Mouse (Mus musculus) spleen, postnatal 4 days (tissue): ENCODE measurements around the gene Thap11.
"Not testable (repeated sequence)": the region's sequence is repeated elsewhere in the genome, so short reads cannot be mapped to it uniquely, and the experiment has no call there.

Experiments used
- DNase-seq, 2 experiments: peaks; one replicate each; pipeline ENCODE4 v3.0.0; 2022; ENCODE audit warnings: low spot score in 2 of 2

The Thap11 gene

DNA sequence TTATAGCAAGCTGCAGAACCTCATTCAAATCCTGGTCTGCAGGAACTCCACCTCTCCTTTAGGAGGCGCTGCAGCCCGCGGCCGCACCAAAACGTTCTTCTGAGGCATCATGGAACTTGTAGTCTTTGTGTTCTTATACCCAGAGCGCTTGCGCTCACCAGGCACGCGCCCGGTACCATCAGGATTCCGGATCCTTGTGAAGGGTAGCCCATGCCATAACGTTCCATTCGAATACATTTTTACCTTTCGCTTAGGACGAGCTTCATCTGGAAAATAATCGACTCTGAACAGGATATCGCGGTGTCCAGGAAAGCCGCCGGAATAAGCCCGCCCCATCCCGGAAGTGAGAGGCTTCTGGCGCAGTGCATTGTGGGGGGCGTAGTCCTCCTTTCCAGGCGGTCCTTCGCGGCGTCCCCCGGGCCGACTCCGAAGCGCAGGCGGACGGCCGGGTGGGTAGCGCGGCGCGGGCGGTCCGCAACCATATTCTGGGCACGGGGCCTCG, at the start of gene Thap11:
Gene Thap11, plus strand, starts transcription at position 418 of the 502 bp plus-strand sequence.
- peak; percentile 92 to 95 for DNase-seq

DNA sequence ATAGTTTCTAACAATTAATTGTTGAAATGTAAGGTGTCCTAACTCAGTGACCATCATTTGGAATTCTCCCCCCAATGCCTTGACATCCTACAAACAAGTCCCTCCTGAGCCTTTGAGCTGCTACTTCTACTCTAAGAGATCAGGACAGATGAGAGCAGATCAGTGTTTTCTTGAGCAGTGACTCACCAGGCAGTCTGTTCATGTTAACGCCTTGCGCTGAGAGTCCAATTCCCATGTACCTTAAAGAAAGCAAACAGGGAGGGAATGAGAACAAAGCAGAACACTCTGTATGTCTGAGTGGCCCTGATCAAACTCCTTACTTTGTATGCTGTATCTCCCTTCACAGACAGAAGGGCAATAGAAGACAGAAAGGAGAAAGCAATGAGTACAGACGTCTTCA, 49.6 kb upstream of the Thap11 start:
- DNase-seq: no peak

DNA sequence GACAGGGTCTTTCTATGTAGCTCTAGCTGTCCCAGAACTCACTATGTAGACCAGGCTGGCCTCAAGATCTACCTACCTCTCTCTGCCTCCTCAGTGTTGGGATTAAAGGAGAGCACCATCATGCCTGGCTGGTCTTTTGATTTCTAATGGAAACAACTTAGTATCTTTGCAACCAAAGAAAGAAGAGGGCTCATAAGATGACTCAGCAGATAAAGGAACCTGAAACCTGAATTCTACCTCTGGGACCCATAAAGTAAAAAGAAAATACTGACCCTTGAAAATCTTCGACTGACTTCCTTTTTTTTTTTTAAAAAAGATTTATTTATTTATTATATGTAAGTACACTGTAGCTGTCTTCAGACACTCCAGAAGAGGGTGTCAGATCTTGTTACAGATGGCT, 49.0 kb upstream of the Thap11 start:
- DNase-seq: no peak

DNA sequence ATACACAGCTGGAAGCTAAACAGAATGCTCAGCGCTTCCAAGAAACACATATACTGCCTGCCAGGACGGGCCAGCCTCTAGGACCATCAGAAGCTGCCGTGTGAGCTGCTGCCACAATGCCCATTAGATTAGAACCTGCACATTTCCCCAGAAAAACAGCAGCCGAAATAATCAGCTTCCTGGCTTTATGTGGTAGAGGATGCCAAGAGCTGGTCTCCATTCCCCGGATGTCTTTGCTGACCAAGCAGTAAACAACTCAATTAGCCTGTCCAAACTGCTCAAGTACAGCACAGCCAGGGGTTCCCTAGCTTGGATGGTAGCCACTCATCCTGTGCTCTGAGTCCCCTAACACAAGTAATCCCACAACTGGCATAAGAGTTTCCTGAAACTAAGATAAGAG, 47.2 kb upstream of the Thap11 start:
- DNase-seq: no peak

DNA sequence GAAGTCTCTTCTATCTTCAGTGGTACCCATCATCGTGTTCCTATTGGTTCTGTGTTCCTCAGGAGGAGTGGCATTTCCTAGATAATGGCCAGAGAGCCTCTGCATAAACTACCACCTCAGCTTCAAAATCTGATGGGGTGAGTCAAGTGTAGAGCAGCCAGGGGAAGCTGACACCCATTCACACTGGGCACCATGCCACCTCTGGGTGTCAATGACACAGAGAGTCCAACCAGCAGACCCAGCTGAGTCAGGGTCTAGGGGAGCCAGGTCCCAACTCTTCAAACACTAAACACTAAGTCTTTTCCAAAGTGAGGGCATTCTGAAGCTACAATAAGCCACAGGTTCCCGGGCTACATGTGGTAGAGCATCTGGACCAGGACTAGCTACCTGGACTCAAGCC, 46.5 kb upstream of the Thap11 start:
- no peak for DNase-seq

DNA sequence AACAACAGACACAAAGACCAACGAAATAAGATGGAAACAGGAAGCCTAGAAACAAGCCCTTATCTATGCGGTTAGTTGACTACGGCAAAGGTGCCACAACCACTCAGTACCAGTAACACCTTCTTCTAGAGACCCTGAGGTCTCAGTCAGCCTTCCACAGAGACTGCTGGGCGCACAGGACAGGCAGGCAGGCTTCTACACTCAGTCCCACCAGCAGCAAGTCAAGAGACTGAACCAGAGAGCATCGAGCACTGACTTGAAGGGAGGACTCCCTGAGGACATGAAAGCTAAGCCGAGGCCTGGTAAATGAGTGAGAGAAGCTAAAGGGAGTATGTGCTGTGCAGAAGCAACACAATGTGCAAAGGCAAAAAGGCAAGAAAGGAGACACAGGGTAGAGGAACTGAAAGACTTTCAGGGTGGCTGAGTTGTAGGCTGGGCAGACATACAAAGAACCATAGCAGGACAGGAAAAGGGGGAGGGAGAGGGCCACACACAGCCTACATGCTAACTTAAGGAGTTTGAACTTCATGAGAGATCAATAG, 44.6 kb upstream of the Thap11 start:
- no peak for DNase-seq

DNA sequence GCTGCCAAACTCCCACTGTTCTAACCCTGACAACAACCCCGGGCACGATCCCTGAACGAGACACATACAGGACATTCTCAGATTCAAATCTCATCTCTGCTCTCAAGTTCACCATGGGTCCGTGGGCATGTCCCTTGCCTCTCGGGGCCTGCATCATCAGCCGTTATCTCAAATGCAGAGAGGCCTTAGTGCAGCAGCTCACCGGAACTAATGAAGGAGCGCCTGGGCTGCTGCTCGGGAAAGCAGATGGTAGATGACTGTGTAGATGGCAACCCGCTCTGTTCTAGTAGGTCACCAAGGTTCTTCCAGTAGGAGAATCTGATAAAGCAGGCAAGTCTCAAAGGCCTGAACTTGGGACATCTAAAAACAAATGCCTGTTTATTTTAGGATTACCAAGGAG, 43.9 kb upstream of the Thap11 start:
- DNase-seq: no peak

DNA sequence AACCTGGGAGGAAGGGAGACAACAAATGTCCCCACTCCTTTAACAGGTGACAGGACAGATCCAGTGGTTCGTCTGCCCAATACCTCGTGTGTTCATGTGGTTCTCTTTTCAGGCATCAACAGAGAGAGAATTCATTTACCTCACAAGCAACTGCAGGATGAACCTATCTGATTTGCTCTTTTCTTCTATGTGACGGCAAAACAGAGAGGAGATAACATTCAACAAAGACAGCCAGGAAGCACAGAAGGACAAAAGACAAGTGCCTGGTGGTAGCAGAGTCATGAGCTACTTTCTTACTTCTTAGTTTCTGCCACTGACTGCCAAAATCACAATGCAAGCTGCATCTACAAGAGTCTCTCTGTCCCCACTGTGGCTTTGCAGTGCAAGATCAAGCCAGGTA, 43.4 kb upstream of the Thap11 start:
- DNase-seq: no peak

DNA sequence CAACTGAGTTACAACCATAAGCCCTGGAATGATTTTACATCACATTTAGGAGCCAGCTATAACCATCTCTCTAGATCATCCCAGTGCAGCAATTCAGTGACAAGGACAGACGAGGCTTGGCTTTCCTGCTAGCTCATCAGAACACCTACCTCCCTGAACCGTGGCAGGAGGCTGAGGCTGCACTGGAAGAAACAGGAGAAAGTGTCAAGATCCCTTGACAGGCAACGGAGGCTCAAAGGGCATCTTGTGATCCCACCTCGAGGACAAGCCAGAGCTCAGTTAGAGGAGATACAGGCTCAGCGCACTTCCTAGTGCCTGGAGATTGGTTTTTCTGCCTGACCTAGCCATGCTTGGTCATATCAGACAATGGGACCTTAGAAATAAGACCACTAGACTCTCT, 42.4 kb upstream of the Thap11 start:
- no peak for DNase-seq

DNA sequence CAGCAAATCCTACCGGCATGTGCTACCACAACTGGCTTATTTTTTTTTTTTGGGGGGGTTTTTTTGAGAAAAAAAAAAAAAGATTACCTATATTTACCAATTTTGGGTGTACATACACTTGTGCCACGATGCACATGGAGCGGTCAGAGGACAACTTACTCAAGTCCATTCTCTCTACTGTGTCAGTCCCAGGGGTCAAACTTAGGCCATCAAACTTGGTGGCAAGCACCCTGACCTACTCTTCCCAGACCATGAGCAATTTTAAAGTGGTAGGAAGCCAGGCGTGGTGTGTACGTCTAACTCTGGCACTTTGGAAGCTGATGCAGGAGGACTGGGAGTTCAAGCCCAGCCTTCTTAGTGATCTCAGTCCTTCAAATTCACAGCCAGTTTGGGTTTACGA, 41.7 kb upstream of the Thap11 start:
- no peak for DNase-seq

DNA sequence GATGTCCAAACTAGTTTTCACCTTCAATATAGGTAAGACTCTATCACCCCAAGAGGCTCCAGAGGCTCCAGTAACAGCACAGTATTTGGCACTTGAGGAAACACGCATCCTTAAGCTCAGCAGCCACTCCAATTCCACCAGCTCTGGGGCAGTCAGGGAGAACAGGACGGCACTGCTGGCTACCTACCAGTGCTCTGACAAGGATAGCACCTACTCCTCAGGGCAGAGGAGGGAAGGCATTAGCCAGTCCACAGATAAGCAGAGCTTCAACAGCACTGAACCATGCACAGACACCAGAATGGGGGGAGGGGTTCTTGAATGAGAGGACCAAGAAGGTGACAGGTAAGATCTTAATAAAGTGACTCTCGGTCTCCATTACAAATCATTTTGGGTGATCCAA, 35.3 kb upstream of the Thap11 start:
- DNase-seq: peak in 1 of 2 experiments; percentile 33

DNA sequence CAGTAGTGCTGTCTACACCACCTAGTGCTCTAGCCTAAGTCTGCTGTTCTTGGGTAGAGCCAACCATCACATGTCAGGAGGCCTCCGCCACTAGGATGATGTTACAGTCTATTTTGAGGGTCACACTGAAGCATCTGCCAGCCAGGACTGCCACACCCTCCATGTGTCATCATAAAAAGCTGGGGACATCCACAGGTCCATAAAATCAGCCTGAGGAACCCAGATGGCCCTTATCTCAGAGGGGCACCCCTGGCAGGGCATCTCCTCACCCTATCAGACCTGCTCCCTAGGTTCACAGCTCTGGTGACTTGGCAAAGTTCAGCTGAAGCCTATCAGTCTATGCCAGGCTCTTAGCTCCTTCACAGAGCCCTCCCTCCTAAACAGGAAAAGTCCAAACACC, 34.0 kb upstream of the Thap11 start:
- DNase-seq: peak; percentile 84 to 86

DNA sequence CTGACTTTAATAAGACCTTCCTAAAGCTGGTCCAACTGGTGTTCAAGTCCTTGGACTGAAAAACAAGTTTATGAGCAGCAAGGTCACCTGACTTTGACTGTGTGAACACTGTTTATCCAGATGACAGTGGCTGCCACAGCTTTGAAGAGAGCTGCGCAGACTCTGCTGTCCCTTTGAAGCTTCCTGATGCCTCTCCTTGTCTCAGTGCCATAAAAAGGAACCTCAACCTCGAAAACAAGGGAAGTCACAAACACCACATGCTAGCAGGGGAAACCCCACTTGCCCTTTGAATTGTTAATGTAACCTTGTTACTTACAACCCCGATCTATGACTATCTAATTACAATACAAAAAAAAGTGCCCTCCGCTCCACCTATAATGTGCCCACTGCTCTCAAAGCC, 29.4 kb upstream of the Thap11 start:
- no peak for DNase-seq

DNA sequence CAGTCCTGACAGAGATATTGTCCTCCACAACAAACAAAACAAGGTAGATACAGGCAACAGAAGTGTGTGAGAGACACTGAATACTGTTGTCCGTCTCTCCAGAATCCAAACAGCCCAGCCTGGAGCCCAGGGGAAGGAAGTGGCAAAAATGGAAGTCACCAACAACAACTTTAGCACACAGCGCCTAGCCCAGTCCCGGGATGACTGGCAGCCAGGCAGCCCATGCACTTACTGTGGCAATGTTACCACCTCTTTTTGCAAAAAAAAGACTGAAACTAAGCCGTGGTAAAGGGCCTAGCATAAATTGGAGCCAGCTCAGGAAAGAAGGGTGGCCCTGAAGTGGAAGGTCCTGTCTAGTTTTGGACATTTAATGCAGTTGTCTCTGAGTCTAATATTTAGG, 28.6 kb upstream of the Thap11 start:
- DNase-seq: no peak

DNA sequence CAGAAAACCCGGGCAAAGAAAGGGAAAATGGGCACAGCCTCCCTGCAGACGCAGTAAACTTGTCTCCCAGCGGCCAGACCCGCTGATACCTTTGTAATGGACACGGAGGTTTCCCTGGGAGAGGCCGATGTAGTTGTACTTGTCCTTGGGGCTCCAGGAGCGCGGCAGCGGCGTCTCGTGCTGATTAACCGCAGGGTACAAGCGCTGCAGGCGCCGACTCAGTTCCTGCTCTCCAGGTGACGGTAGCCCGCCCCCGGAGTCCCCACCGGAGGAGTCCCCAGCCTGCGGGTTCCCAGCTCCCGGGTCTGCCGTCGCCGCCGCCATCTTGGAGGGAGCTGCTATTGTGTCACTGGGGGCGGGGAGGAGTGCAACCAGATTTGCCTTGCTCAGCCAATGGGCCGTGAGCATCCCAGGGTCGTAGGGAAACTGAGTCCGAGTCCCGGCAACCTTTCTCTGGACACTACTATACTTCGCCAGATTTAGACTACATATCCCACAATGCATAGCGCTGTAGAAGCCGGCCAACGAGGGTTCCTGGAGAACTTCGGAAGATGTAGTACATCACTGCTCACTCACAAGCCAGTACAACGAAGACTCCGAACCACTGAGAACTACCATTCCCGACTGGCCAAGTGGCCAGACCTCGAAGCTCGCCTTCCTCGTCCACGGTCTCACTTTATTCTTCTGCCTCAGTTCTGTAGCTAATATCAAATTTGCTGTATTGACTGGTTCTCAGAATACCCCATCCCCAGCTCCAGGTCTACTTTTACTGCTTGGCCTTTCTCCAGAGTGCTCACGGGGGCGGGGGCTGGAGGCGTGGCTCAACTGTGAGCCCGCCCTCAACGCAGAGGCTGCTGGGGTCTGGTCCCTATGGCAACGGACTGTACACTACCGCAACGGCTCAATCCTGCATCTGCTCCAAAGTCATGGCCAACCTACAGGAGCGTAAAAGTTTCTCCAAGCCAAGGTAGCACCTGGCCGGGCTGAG, 27.8 kb upstream of the Thap11 start, which contains the start of the genes Ranbp10 and Tsnaxip1:
Gene Ranbp10, minus strand, starts transcription at position 490 of the 988 bp plus-strand sequence.
Gene Tsnaxip1, plus strand, starts transcription at position 871 of the 988 bp plus-strand sequence.
- DNase-seq: peak; percentile 94 to 96

DNA sequence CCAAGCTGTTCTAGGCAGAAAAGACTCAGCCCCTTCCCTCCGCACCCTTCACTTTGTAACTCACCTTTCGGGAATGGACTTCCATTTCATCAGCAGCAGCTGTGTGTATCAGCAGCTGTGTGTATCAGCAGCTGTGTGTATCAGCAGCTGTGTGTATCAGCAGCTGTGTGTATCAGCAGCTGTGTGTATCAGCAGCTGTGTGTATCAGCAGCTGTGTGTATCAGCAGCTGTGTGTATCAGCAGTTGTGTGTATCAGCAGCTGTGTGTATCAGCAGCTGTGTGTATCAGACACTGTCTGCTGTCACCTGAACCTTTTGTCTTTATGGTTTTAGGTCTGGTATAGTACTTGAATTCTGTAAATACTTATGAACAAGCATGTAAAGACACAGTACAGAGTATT, 21.2 kb upstream of the Thap11 start:
- DNase-seq: not testable (repeated sequence)

DNA sequence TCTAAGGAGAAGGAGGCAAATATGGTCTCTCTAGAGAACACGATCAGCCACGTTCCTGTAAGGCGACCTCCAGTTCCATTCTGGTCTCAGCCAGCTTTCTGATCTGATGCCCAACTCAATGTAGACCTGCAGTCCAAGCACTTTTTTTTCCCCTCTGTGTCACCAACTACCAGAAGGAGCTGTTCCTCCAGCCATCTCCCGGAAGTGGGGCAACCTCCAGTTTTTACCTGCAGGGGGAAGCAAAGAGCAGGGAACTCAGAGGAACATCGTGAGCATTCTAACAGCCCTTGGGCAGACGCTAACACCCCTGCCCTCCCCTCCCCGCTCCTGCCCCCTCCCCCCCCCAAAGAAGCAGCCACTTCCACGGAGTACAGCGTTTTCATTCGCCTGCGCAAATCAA, 19.6 kb upstream of the Thap11 start:
- peak; percentile 88 to 95 for DNase-seq

DNA sequence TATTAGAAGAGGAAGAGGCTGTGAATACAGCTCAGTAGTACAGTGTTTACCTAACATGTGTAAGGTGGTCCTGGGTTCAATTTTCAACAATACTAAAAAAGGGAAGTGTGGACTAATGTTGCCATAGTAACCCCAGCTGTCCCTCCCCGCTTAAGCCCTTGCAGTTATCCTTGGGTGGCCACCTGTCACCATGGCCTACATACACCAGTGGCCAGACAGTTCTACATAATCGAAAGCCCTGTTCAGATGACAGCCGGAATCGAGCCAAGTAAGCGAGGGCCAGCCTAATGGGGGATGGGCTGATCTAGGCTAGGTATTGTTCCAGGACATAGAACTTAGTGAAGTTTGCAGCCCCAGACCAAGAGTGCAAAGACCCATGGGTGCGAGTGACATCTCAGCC, 17.9 kb upstream of the Thap11 start:
- DNase-seq: no peak

DNA sequence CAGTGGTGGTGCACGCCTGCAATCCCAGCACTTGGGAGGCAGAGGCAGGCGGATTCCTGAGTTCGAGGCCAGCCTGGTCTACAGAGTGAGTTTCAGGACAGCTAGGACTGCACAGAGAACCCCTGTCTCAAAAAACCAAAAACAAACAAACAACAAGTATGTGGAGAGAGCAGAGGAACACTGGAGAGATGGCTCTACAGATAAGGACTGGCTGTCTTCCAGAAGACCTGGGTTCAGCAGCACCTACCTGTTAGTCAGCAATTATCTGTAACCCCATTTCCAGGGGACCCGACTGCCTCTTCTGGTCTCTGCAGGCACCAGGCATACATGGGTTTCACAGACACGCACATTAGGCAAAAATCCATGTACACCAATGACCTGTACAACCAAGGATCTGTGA, 15.7 kb upstream of the Thap11 start:
- no peak for DNase-seq

DNA sequence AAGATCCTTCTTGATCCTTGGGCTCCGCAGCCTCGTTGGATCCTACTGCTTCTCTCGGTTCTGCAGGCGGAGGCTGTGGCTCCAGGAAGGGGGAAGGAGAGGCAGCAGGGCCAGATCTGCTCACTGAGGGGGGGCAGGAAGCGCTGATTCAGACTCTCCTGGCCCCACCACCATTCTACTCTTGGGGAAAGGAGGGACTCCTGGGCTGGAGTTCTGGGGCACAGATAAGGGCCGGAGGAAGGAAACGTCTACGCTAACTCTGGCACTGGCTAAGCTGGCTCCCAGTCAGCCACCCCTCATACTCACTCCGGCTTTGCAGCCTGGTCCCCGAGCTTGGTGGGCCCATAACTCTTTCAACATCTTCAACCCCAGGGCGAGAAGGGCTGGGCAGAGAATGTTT, 8.3 kb upstream of the Thap11 start:
- DNase-seq: no peak

DNA sequence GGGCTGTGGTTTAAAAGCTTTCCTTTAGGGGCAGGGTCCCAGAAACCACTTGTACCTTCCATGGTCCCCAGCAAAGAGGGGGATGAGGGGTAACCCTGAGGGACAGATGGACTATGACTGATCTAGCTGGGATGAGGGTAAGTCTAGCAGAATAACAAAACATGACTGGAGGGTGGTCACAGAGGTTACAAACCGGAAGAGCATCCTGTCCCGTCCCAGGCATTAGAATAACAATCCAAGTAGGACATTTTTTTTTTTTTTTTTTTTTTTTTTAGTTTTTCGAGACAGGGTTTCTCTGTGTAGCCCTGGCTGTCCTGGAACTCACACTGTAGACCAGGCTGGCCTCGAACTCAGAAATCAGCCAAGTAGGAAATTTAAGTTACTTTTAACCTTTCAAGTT, 4.9 kb upstream of the Thap11 start:
- no peak for DNase-seq

DNA sequence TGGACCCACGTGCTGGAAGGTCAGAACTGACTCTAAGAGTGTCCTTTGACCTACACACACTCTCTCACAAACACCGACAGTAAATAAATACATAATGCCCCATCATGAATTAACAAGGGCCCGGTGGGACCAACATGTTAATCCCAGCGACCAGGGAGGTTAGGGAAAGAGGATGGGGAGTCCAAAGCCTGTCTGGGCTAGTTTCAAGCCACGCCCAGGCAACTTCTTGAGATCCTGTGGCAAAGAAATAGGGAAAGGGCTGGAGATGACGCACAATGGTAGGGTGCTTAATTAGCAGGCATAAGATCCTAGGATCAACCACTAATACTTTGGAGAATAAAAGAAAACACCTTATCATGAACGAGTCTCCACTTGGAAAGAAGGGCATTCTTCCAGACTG, 4.3 kb upstream of the Thap11 start:
- no peak for DNase-seq

DNA sequence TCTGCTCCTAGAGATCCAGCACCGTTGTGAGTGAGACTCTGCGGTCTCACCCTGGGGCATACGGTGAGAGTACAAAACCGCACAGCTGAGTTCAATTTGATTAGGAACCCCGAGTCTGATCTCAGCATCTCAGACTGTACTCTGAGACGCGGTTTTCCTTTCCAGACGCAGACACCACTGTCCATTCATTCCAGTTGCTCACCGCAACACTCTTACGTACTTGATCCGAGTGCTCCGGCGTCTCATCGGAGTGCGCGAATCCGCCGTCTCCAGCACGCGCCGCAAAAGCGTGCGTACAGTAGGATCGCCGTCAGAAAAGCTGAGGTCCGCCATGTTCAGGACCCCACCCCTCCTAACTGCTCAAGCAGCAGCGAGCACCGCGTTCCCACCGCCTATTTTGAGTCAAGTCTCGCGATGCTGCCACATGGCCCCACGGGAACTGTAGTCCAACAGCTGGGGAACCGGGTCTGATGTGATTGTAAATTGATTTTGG, 3.2 kb upstream of the Thap11 start:
- DNase-seq: peak; percentile 88 to 94
